Mouse (Mus musculus) adrenal gland, postnatal 0 days (tissue): ENCODE measurements around the gene Vmn1r139. TPM values are rescaled to one million over a fixed set of nuclear protein-coding genes. Genes with fewer than 3 reads are reported as not detected.

Experiments
- polyA plus RNA-seq: library from polyadenylated mRNA; unstranded; fragments of >200 nt; fragmentation: Nextera tagmentation; extraction: Ambion mirVana; gene quantifications from 2 replicates; pipeline ENCODE4 v1.2.1, GENCODE M21; 2015

Vmn1r139 gene
- not detected in 2 replicates for polyA plus RNA-seq

GRCm38 (mm10) chr7:22068757-22069156 is at the start of gene Vmn1r139:
Gene Vmn1r139, plus strand, starts transcription at chr7:22069057.

GRCm38 (mm10) chr7:22028797-22029196 is 40.1 kb upstream of the Vmn1r139 start, which contains the start of gene Vmn1r138:
Gene Vmn1r138, minus strand, starts transcription at chr7:22028897.

GRCm38 (mm10) chr7:22056205-22056604 is 12.7 kb upstream of the Vmn1r139 start, which contains the start of gene Gm6176:
Gene Gm6176, minus strand, starts transcription at chr7:22056305.

DNA sequence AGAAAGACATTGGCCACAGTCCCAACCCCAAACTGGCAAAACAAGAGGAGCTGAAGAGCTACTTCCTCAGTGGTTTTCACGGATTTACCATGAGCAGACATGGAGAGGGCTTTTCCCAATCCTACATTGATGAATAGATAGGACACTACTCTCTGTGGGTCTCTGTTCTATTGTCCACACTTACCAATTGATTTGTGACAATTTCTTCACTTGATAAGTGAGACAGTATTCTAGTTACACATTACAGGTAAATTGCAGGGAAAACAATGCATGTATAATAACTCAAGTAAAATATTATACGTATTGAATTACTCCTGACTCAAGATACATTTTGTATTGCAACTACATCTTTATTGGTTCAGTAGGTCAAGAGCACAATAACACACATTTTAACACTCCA is 49.3 kb downstream of the Vmn1r139 start, which contains the start of gene Gm16451:
Gene Gm16451 (minus strand): TSS at position 101 of the 400 bp plus-strand sequence.

GRCm38 (mm10) chr7:22134641-22135040 is 65.8 kb downstream of the Vmn1r139 start, which contains the start of gene Gm10666:
Gene Gm10666, minus strand, starts transcription at chr7:22134741.

Other genes starting within 250 kb of the Vmn1r139 start
- gene Vmn1r135, start 236.7 kb upstream of the Vmn1r139 start, polyA plus RNA-seq, result not detected in 2 replicates
- gene Gm5725, start 224.8 kb upstream of the Vmn1r139 start, polyA plus RNA-seq, result not detected in 2 replicates
- not detected in 2 replicates for gene Gm5891, start 147.8 kb upstream of the Vmn1r139 start, polyA plus RNA-seq
- gene Vmn1r137, start 74.5 kb upstream of the Vmn1r139 start, polyA plus RNA-seq, result not detected in 2 replicates
- not detected in 2 replicates for gene Vmn1r138, start 40.2 kb upstream of the Vmn1r139 start, polyA plus RNA-seq
- gene Gm6176, start 12.8 kb upstream of the Vmn1r139 start, polyA plus RNA-seq, result not detected in 2 replicates
- not detected in 2 replicates for gene Gm16451, start 49.2 kb downstream of the Vmn1r139 start, polyA plus RNA-seq
- not detected in 2 replicates for gene Gm10666, start 65.7 kb downstream of the Vmn1r139 start, polyA plus RNA-seq
- not detected in 2 replicates for gene Vmn1r142, start 95.0 kb downstream of the Vmn1r139 start, polyA plus RNA-seq
- not detected in 2 replicates for gene Vmn1r143, start 120.3 kb downstream of the Vmn1r139 start, polyA plus RNA-seq
- not detected in 2 replicates for gene Gm8653, start 132.2 kb downstream of the Vmn1r139 start, polyA plus RNA-seq
- gene Gm8453, start 160.4 kb downstream of the Vmn1r139 start, polyA plus RNA-seq, result not detected in 2 replicates